Mouse (Mus musculus) retina, adult 2 months (tissue): ENCODE measurements around the gene Troap.
A peak's percentile ranks its signal among the peaks of the same experiment; 100 is the strongest.

Experiments
- DNase-seq: peaks from one replicate; pipeline ENCODE4 v3.0.0-alpha.2; 2012; ENCODE audit warnings: low read depth, low spot score

Gene Troap

GRCm38 (mm10) chr15:99113396-99113975 is 39.1 kb downstream of the Troap start:
- no peak for DNase-seq

GRCm38 (mm10) chr15:99114312-99115064 is 40.1 kb downstream of the Troap start:
- DNase-seq, result no peak

DNA sequence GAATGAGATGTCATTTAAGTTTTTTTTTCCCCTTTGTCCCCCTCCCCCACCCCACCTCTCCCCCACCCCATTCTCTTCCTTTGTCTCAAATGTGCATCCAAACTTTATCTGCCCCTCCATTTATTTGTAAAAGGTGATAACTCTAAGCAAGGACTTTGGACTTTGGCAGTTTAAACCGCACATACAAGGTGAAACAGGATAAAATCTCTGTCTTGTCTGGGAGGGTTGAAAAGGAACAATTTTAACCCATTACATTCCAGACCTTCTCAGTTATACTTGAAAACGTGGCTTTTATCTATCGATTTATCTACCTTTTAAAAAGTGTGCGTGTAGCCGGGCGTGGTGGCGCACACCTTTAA is 40.7 kb downstream of the Troap start:
- DNase-seq, result no peak

- DNase-seq, result no peak
Observed at GRCm38 (mm10) chr15:99116539-99116938, 42.2 kb downstream of the Troap start.

- no peak for DNase-seq
Observed at GRCm38 (mm10) chr15:99120814-99121213, 46.4 kb downstream of the Troap start.

GRCm38 (mm10) chr15:99122642-99123041 is 48.3 kb downstream of the Troap start:
- DNase-seq, result no peak

- no peak for DNase-seq
Observed at GRCm38 (mm10) chr15:99125711-99126080, 51.3 kb downstream of the Troap start, which contains the start of gene Spats2. Gene Spats2, plus strand, starts transcription at chr15:99125916.

GRCm38 (mm10) chr15:99126081-99126815 is 51.9 kb downstream of the Troap start:
- DNase-seq, result peak; percentile 48

GRCm38 (mm10) chr15:99126816-99127365 is 52.5 kb downstream of the Troap start:
- no peak for DNase-seq

DNA sequence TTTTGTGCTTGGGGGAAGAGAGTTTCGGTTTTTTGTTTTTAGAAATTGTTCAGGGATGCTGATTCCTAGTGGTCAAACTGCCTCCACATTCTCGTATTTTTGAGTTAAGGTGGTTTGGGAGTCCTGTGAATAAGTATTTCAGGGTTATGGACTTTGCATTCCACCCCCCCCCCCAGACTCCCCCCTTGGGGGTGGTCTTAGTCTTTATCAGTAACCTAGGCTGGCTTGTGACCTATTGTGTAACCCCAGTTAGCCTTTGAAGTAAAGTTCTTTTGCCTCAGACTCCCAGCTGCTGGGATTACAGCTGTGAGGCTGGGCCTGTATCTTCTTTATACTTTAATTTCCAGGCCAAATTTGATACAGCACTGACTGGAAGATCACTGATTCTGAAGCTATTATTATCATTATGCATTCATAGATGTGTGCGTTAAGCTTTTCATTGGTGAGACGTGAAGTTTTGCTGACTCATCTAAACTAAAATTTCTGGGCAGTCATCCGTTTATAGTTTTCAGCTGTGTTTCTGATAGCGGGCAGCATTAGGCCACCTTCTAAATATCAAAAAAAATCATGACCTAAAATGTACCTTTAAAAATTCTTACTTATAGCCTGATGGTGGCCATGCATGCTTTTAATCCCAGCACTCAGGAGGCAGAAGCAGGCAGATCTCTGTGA is 53.6 kb downstream of the Troap start:
- DNase-seq, result no peak

- peak; percentile 55 for DNase-seq
Observed at GRCm38 (mm10) chr15:99129441-99129840, 55.1 kb downstream of the Troap start.

GRCm38 (mm10) chr15:99129956-99130910 is 55.9 kb downstream of the Troap start:
- no peak for DNase-seq
